Mouse (Mus musculus) kidney, postnatal 0 days (tissue): Measurements from ENCODE around the gene Cdkal1. TPM values are rescaled to one million over a fixed set of nuclear protein-coding genes. Genes with fewer than 3 reads are reported as not detected.
A peak's percentile ranks its signal among the peaks of the same experiment; 100 is the strongest.

Source experiments
- ATAC-seq: fragments of 200-750 bp; cut with Nextera tagmentation; replicated peaks from 2 replicates; pipeline ENCODE4 v1.8.0; 2017; ENCODE audit warnings: low read depth, moderate number of reproducible peaks, moderate TSS enrichment, moderate library complexity; ENCODE audit not compliant: low FRiP score
- DNase-seq: peaks from one replicate; pipeline ENCODE4 v3.0.0-alpha.2; 2016; ENCODE audit warnings: low spot score
- H3K27ac ChIP-seq: fragments of 300-500 bp; sonication (generic); 2 replicates; pipeline ENCODE4 v1.5.1; 2014; ENCODE audit warnings: mild to moderate bottlenecking
- H3K27me3 ChIP-seq: fragments of 300-500 bp; sonication (generic); 2 replicates; pipeline ENCODE4 v1.6.1; 2014; ENCODE audit warnings: low read length, mixed read lengths; ENCODE audit not compliant: insufficient read depth
- H3K36me3 ChIP-seq: fragments of 300-500 bp; sonication (generic); 2 replicates; pipeline ENCODE4 v1.6.1; 2014; ENCODE audit warnings: low read length, mixed read lengths; ENCODE audit not compliant: insufficient read depth
- H3K4me1 ChIP-seq: fragments of 300-500 bp; sonication (generic); replicated peaks from 2 replicates; pipeline ENCODE4 v1.6.1; 2014; ENCODE audit warnings: antibody characterized with exemption, low read length, mixed read lengths; ENCODE audit not compliant: insufficient read depth
- H3K4me2 ChIP-seq: fragments of 300-500 bp; sonication (generic); 2 replicates; pipeline ENCODE4 v1.6.1; 2014; ENCODE audit warnings: mild to moderate bottlenecking, low read length, moderate library complexity, mixed read lengths
- H3K4me3 ChIP-seq: fragments of 300-500 bp; sonication (generic); replicated peaks from 2 replicates; pipeline ENCODE4 v1.5.1; 2014; ENCODE audit warnings: low read depth, low read length
- H3K9ac ChIP-seq: fragments of 300-500 bp; sonication (generic); 2 replicates; pipeline ENCODE4 v1.6.1; 2014; ENCODE audit warnings: low read depth, low read length
- H3K9me3 ChIP-seq: fragments of 300-500 bp; sonication (generic); replicated peaks from 2 replicates; pipeline ENCODE4 v1.6.1; 2016; ENCODE audit warnings: low read length, inconsistent platforms, mixed read lengths
- CTCF ChIP-seq: IDR thresholded peaks from 2 replicates; pipeline ENCODE4 v1.5.1; 2016; ENCODE audit warnings: antibody characterized with exemption, low read depth, mild to moderate bottlenecking, moderate library complexity
- WGBS: fragments of 180-500 bp; shearing (Covaris S2); extraction: QIAGEN DNeasy Blood & Tissue Kit; methylation state at CpG from one replicate; pipeline ENCODE4 v1.1.7; 2014; 5-methylcytosine and 5-hydroxymethylcytosine counted together
- polyA plus RNA-seq: library from polyadenylated mRNA; unstranded; fragments of >200 nt; fragmentation: Nextera tagmentation; extraction: Ambion mirVana; gene quantifications from 2 replicates; pipeline ENCODE4 v1.2.1, GENCODE M21; 2015

Cdkal1 gene
- polyA plus RNA-seq, 1 experiment from 2014 or later: 30.1 TPM

GRCm38 (mm10) chr13:29434726-29435125, 420.7 kb downstream of the Cdkal1 start:
- DNase-seq: no peak
- no peaks in the 10 kb centered on the region for H3K27me3 ChIP-seq
- no peak overlapping the region for H3K4me3 ChIP-seq
- TF ChIP-seq CTCF: no peak
- H3K9ac ChIP-seq: no peak overlapping the region
- H3K4me2 ChIP-seq: no peak overlapping the region
- H3K9me3 ChIP-seq: no peaks in the 10 kb centered on the region
- no peaks in the 10 kb centered on the region for H3K36me3 ChIP-seq
- 73% methylated on average over 4 of the region's 4 CpGs for WGBS
- ATAC-seq: no peak
- no peaks in the 10 kb centered on the region for H3K4me1 ChIP-seq
- H3K27ac ChIP-seq: no peak overlapping the region

GRCm38 (mm10) chr13:29430919-29431318, 424.6 kb downstream of the Cdkal1 start:
- Histone ChIP-seq H3K27ac (no peak overlapping the region; the same call in 1 of the 2 replicates), H3K36me3 (no peaks in the 10 kb centered on the region), H3K9ac (no peak overlapping the region), H3K9me3 (no peaks in the 10 kb centered on the region), H3K4me3 (no peak overlapping the region), H3K4me2 (no peak overlapping the region), H3K4me1 (no peaks in the 10 kb centered on the region), H3K27me3 (no peaks in the 10 kb centered on the region)
- DNase-seq (no peak), ATAC-seq (no peak)
- TF ChIP-seq CTCF: no peak
- 17% methylated on average over 4 of the region's 4 CpGs for WGBS

- H3K36me3 ChIP-seq: no peaks in the 10 kb centered on the region
- no peaks in the 10 kb centered on the region for H3K4me1 ChIP-seq
- H3K4me2 ChIP-seq: no peak overlapping the region
- no peak overlapping the region for H3K9ac ChIP-seq
- ATAC-seq (no peak), DNase-seq (no peak)
- WGBS: 68% methylated on average over 4 of the region's 4 CpGs
- H3K27me3 ChIP-seq: no peaks in the 10 kb centered on the region
- TF ChIP-seq CTCF: no peak
- H3K4me3 ChIP-seq: no peak overlapping the region
- H3K9me3 ChIP-seq: no peaks in the 10 kb centered on the region
- H3K27ac ChIP-seq: no peak overlapping the region
Observed at GRCm38 (mm10) chr13:29429877-29430276, 425.6 kb downstream of the Cdkal1 start.

GRCm38 (mm10) chr13:29429196-29429595, 426.3 kb downstream of the Cdkal1 start:
- no peak overlapping the region for H3K4me3 ChIP-seq
- no peak overlapping the region for H3K27ac ChIP-seq
- DNase-seq (no peak), ATAC-seq (no peak)
- H3K4me2 ChIP-seq: no peak overlapping the region
- H3K4me1 ChIP-seq: no peaks in the 10 kb centered on the region
- no peaks in the 10 kb centered on the region for H3K36me3 ChIP-seq
- H3K9me3 ChIP-seq: no peaks in the 10 kb centered on the region
- WGBS: 93% methylated on average over 6 of the region's 6 CpGs
- no peak overlapping the region for H3K9ac ChIP-seq
- H3K27me3 ChIP-seq: no peaks in the 10 kb centered on the region
- TF ChIP-seq CTCF: no peak

- H3K9me3 ChIP-seq: no peaks in the 10 kb centered on the region
- H3K27me3 ChIP-seq: no peaks in the 10 kb centered on the region
- 41% methylated on average over 8 of the region's 8 CpGs for WGBS
- no peak for TF ChIP-seq CTCF
- no peak overlapping the region for H3K4me3 ChIP-seq
- no peak overlapping the region for H3K27ac ChIP-seq
- ATAC-seq: no peak
- H3K4me2 ChIP-seq: no peak overlapping the region
- peak; percentile 48 for DNase-seq
- no peaks in the 10 kb centered on the region for H3K36me3 ChIP-seq
- H3K9ac ChIP-seq: no peak overlapping the region
- 0 out of 2 replicates have a peak, but pooled peaks cover 7% of the 10 kb centered on the region for H3K4me1 ChIP-seq
Observed at GRCm38 (mm10) chr13:29416450-29417136, 438.9 kb downstream of the Cdkal1 start.

- TF ChIP-seq CTCF: no peak
- no peak for ATAC-seq
- WGBS: 74% methylated on average over 2 of the region's 2 CpGs
Observed at GRCm38 (mm10) chr13:29415967-29416366, 439.5 kb downstream of the Cdkal1 start.

More at GRCm38 (mm10) chr13:29415967-29416366, 439.5 kb downstream of the Cdkal1 start:
- no peak overlapping the region for H3K4me3 ChIP-seq
- H3K9me3 ChIP-seq: no peaks in the 10 kb centered on the region
- no peak overlapping the region for H3K27ac ChIP-seq
- H3K4me2 ChIP-seq: no peak overlapping the region
- H3K36me3 ChIP-seq: no peaks in the 10 kb centered on the region
- 0 out of 2 replicates have a peak, but pooled peaks cover 7% of the 10 kb centered on the region for H3K4me1 ChIP-seq
- no peak for DNase-seq
- no peaks in the 10 kb centered on the region for H3K27me3 ChIP-seq
- H3K9ac ChIP-seq: no peak overlapping the region
